Mouse (Mus musculus) stomach, embryonic 16.5 days (tissue): ENCODE results near the gene Arf5. TPM values are rescaled to one million over a fixed set of nuclear protein-coding genes. Genes with fewer than 3 reads are reported as not detected.

ENCODE experiments used
- ATAC-seq: fragments of 200-750 bp; cut with Nextera tagmentation; 2 replicates; pipeline ENCODE4 v1.8.0; 2017; ENCODE audit warnings: moderate number of reproducible peaks, moderate TSS enrichment; ENCODE audit not compliant: insufficient read depth, low FRiP score
- H3K27ac ChIP-seq: fragments of 300-500 bp; sonication (generic); 2 replicates; pipeline ENCODE4 v1.5.1; 2014; ENCODE audit warnings: low read length
- H3K27me3 ChIP-seq: fragments of 300-500 bp; sonication (generic); 2 replicates; pipeline ENCODE4 v1.6.1; 2014; ENCODE audit warnings: low read length, control low read depth, mixed read lengths; ENCODE audit not compliant: control insufficient read depth, insufficient read depth
- H3K36me3 ChIP-seq: fragments of 300-500 bp; sonication (generic); 2 replicates; pipeline ENCODE4 v1.6.1; 2014; ENCODE audit warnings: low read length; ENCODE audit not compliant: control insufficient read depth, insufficient read depth
- H3K4me1 ChIP-seq: fragments of 300-500 bp; sonication (generic); 2 replicates; pipeline ENCODE4 v1.6.1; 2014; ENCODE audit warnings: low read length, control low read depth, mixed read lengths; ENCODE audit not compliant: control insufficient read depth, insufficient read depth
- H3K4me2 ChIP-seq: fragments of 300-500 bp; sonication (generic); 2 replicates; pipeline ENCODE4 v1.6.1; 2014; ENCODE audit warnings: low read depth, low read length, mixed read lengths
- H3K4me3 ChIP-seq: fragments of 300-500 bp; sonication (generic); replicated peaks from 2 replicates; pipeline ENCODE4 v1.5.1; 2014; ENCODE audit warnings: mild to moderate bottlenecking, low read length
- H3K9ac ChIP-seq: fragments of 300-500 bp; sonication (generic); 2 replicates; pipeline ENCODE4 v1.6.1; 2014; ENCODE audit warnings: low read length
- H3K9me3 ChIP-seq: fragments of 300-500 bp; sonication (generic); replicated peaks from 2 replicates; pipeline ENCODE4 v1.6.1; 2016; ENCODE audit warnings: low read length, control low read depth; ENCODE audit not compliant: control insufficient read depth
- WGBS: fragments of 180-500 bp; shearing (Covaris S2); extraction: QIAGEN DNeasy Blood & Tissue Kit; methylation state at CpG from one replicate; pipeline ENCODE4 v1.1.7; 2014; 5-methylcytosine and 5-hydroxymethylcytosine counted together
- polyA plus RNA-seq: library from polyadenylated mRNA; unstranded; fragments of >200 nt; fragmentation: Nextera tagmentation; extraction: Ambion mirVana; gene quantifications from 2 replicates; pipeline ENCODE4 v1.2.1, GENCODE M21; 2015

Arf5 gene
- polyA plus RNA-seq, 1 experiment from 2014 or later: 286 TPM

- no peak within 1 kb of the TSS for H3K4me3 ChIP-seq
- no peak within 1 kb of the TSS for H3K27ac ChIP-seq
- H3K9ac ChIP-seq: no peak within 1 kb of the TSS
- H3K4me1 ChIP-seq: no peaks in the 10 kb centered on the region
- H3K36me3 ChIP-seq: no peaks in the 10 kb centered on the region
- H3K27me3 ChIP-seq: peaks cover 28% of the 10 kb centered on the region
- 89% methylated on average over 2 of the region's 2 CpGs for WGBS
- no peak for ATAC-seq
- no peak within 1 kb of the TSS for H3K4me2 ChIP-seq
- H3K9me3 ChIP-seq: no peaks in the 10 kb centered on the region
Measured at GRCm38 (mm10) chr6:28449253-28449652, 25.9 kb downstream of the Arf5 start, which contains the start of gene Pax4. Pax4 (minus strand) TSS chr6:28449353.

- Histone ChIP-seq H3K36me3 (no peaks in the 10 kb centered on the region), H3K4me2 (no peak overlapping the region), H3K9ac (no peak overlapping the region), H3K27me3 (peaks cover 28% of the 10 kb centered on the region), H3K4me1 (no peaks in the 10 kb centered on the region), H3K27ac (no peak overlapping the region), H3K9me3 (no peaks in the 10 kb centered on the region), H3K4me3 (no peak overlapping the region)
- 14% methylated on average over 5 of the region's 5 CpGs for WGBS
- no peak for ATAC-seq
Measured at GRCm38 (mm10) chr6:28450481-28450880, 27.1 kb downstream of the Arf5 start.

GRCm38 (mm10) chr6:28450977-28451376 lies 27.6 kb downstream of the Arf5 start:
- peaks cover 28% of the 10 kb centered on the region for H3K27me3 ChIP-seq
- H3K4me3 ChIP-seq: no peak overlapping the region
- H3K36me3 ChIP-seq: no peaks in the 10 kb centered on the region
- no peak overlapping the region for H3K27ac ChIP-seq
- H3K4me1 ChIP-seq: no peaks in the 10 kb centered on the region
- no peaks in the 10 kb centered on the region for H3K9me3 ChIP-seq
- H3K4me2 ChIP-seq: no peak overlapping the region
- no peak for ATAC-seq
- H3K9ac ChIP-seq: no peak overlapping the region
- under 1% methylated on average over 12 of the region's 12 CpGs for WGBS

- no peaks in the 10 kb centered on the region for H3K36me3 ChIP-seq
- H3K27me3 ChIP-seq: no peaks in the 10 kb centered on the region
- H3K9me3 ChIP-seq: no peaks in the 10 kb centered on the region
- H3K27ac ChIP-seq: no peak overlapping the region
- no peak overlapping the region for H3K9ac ChIP-seq
- H3K4me3 ChIP-seq: no peak overlapping the region
- no peak for ATAC-seq
- no peak overlapping the region for H3K4me2 ChIP-seq
- no peaks in the 10 kb centered on the region for H3K4me1 ChIP-seq
Measured at GRCm38 (mm10) chr6:28459221-28459668, 35.9 kb downstream of the Arf5 start.

- no peak overlapping the region for H3K4me3 ChIP-seq
- no peak; the same call in 1 of the 2 replicates for ATAC-seq
- no peaks in the 10 kb centered on the region for H3K27me3 ChIP-seq
- H3K9me3 ChIP-seq: no peaks in the 10 kb centered on the region
- H3K27ac ChIP-seq: no peak overlapping the region
- WGBS: 5% methylated on average over 5 of the region's 5 CpGs
- H3K4me1 ChIP-seq: no peaks in the 10 kb centered on the region
- no peak overlapping the region for H3K9ac ChIP-seq
- no peak overlapping the region for H3K4me2 ChIP-seq
- no peaks in the 10 kb centered on the region for H3K36me3 ChIP-seq
Measured at GRCm38 (mm10) chr6:28460534-28460933, 37.2 kb downstream of the Arf5 start.

- peak; percentile 44 for ATAC-seq
- Histone ChIP-seq H3K4me3 (no peak overlapping the region), H3K4me2 (no peak overlapping the region), H3K27ac (no peak overlapping the region; the same call in 1 of the 2 replicates), H3K36me3 (no peaks in the 10 kb centered on the region), H3K9me3 (no peaks in the 10 kb centered on the region), H3K9ac (no peak overlapping the region), H3K27me3 (no peaks in the 10 kb centered on the region), H3K4me1 (no peaks in the 10 kb centered on the region)
- WGBS: 19% methylated on average over 6 of the region's 6 CpGs
Measured at GRCm38 (mm10) chr6:28464630-28465029, 41.3 kb downstream of the Arf5 start.

GRCm38 (mm10) chr6:28470017-28470602 lies 46.8 kb downstream of the Arf5 start:
- no peaks in the 10 kb centered on the region for H3K4me1 ChIP-seq
- 64% methylated on average over 4 of the region's 4 CpGs for whole genome bisulfite sequencing
- no peak overlapping the region for H3K4me2 ChIP-seq
- no peaks in the 10 kb centered on the region for H3K27me3 ChIP-seq
- ATAC-seq: no peak
- no peaks in the 10 kb centered on the region for H3K36me3 ChIP-seq
- no peaks in the 10 kb centered on the region for H3K9me3 ChIP-seq
- no peak overlapping the region for H3K4me3 ChIP-seq
- no peak overlapping the region for H3K27ac ChIP-seq
- no peak overlapping the region for H3K9ac ChIP-seq

- 83% methylated on average over 5 of the region's 5 CpGs for WGBS
- no peaks in the 10 kb centered on the region for H3K9me3 ChIP-seq
- H3K4me1 ChIP-seq: no peaks in the 10 kb centered on the region
- no peaks in the 10 kb centered on the region for H3K36me3 ChIP-seq
- H3K4me3 ChIP-seq: no peak overlapping the region
- ATAC-seq: no peak
- H3K27me3 ChIP-seq: no peaks in the 10 kb centered on the region
- H3K4me2 ChIP-seq: no peak overlapping the region
- no peak overlapping the region for H3K27ac ChIP-seq
- H3K9ac ChIP-seq: no peak overlapping the region
Measured at GRCm38 (mm10) chr6:28470621-28471020, 47.3 kb downstream of the Arf5 start.

GRCm38 (mm10) chr6:28471284-28472035 lies 48.1 kb downstream of the Arf5 start:
- Histone ChIP-seq H3K36me3 (no peaks in the 10 kb centered on the region), H3K27me3 (no peaks in the 10 kb centered on the region), H3K4me1 (no peaks in the 10 kb centered on the region), H3K9ac (no peak overlapping the region), H3K4me3 (no peak overlapping the region), H3K27ac (no peak overlapping the region), H3K9me3 (no peaks in the 10 kb centered on the region), H3K4me2 (no peak overlapping the region)
- ATAC-seq: no peak
- 83% methylated on average over 9 of the region's 9 CpGs for WGBS
